Mouse (Mus musculus): ENCODE measurements around the gene Pirb. TPM values are rescaled to one million over a fixed set of nuclear protein-coding genes. Genes with fewer than 3 reads are reported as not detected.
A peak's percentile ranks its signal among the peaks of the same experiment; 100 is the strongest.

Gene Pirb
- polyA plus RNA-seq, 1 experiment: 5.4 TPM

DNA sequence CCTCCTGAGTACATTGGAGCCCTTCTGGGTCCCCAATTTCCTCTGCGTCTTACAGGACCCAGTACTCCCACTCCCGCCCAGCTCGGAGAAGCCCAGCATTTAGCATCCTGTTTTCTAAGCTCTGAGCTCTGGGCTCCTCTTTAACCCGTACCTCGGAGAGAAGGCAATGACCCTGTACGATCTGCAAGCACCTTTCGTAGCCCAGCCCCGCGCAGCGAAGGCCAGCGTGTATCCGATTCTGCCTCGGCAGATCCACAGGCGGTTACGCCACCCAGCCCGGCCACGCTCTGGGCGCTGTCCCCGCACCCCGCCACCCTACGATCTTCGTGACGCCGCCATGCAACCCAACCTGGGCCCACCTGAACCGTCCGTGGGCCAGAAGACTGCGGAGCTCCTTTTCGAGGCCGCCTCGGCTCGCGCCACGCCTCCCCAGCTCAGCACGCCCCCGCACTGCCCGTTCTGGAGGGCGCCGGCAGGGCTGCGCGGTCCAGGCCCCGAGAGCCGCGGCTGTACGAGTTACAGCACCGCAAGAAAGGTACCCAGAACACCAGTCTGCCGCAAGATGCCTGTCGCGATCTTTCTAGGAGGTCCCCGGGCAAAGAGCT is 27.7 kb downstream of the Pirb start, which contains the start of gene Tsen34:
TSS of gene Tsen34 (plus strand) at position 482 of the 605 bp plus-strand sequence.
- peak; percentile 9 for DNase-seq
- WGBS: under 1% methylated on average over 49 of the region's 49 CpGs
- Histone ChIP-seq H3K36me3 (ENCODE audit: control insufficient read depth, insufficient read depth, low read length) (no peaks in the 10 kb centered on the region), H3K4me3 (ENCODE audit: insufficient read depth, low read depth, low read length) (peak within 1 kb of the TSS; percentile 64), H3K27me3 (replicated peaks; ENCODE audit: control insufficient read depth, insufficient read depth, low read length) (no peaks in the 10 kb centered on the region), H3K27ac (ENCODE audit: insufficient read depth, low read depth, low read length) (peak within 1 kb of the TSS; percentile 92), H3K4me1 (ENCODE audit: control insufficient read depth, insufficient read depth, low read length) (no peaks in the 10 kb centered on the region; the same call in 1 of the 2 replicates)
- TF ChIP-seq CTCF (conservative IDR thresholded peaks at IDR 0.05; ENCODE audit: insufficient read depth, insufficient read length, low read depth, low read length) (no peak), POLR2A (IDR thresholded peaks at IDR 0.05; ENCODE audit: low read depth, low read length) (no peak)

DNA sequence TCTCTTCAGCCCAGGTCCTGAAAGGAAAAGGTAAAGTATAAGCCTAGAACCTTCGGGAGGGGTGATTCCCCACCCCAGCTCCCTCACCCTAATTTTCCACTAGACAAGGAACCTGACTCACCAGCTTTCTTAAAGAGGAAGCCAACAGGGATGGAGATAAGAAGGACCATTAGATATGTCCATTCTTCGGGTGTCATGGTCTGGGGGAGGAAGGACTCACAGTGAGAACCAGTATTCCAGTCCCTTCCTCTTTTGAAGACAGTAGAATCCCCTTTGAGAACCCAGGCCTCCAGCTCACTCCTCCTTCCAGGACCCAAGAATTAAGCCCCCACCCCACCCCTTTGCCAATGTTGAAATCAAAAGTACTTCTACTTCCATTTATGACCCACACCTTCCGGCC is 28.3 kb downstream of the Pirb start:
- H3K4me3 ChIP-seq (ENCODE audit: insufficient read depth, low read depth, low read length): peak overlapping the region; percentile 64
- no peaks in the 10 kb centered on the region; the same call in 1 of the 2 replicates for H3K4me1 ChIP-seq (ENCODE audit: control insufficient read depth, insufficient read depth, low read length)
- no peaks in the 10 kb centered on the region for H3K27me3 ChIP-seq (replicated peaks; ENCODE audit: control insufficient read depth, insufficient read depth, low read length)
- H3K36me3 ChIP-seq (ENCODE audit: control insufficient read depth, insufficient read depth, low read length): no peaks in the 10 kb centered on the region
- no peak for DNase-seq
- TF ChIP-seq CTCF (conservative IDR thresholded peaks at IDR 0.05; ENCODE audit: insufficient read depth, insufficient read length, low read depth, low read length) (no peak), POLR2A (IDR thresholded peaks at IDR 0.05; ENCODE audit: low read depth, low read length) (no peak)
- H3K27ac ChIP-seq (ENCODE audit: insufficient read depth, low read depth, low read length): no peak overlapping the region
- 27% methylated on average over 3 of the region's 3 CpGs for WGBS

- no peak for TF ChIP-seq CTCF (conservative IDR thresholded peaks at IDR 0.05; ENCODE audit: insufficient read depth, insufficient read length, low read depth, low read length)
- TF ChIP-seq POLR2A (IDR thresholded peaks at IDR 0.05; ENCODE audit: low read depth, low read length): no peak
- 87% methylated on average over 31 of the region's 31 CpGs for WGBS
- Histone ChIP-seq H3K4me3 (ENCODE audit: insufficient read depth, low read depth, low read length) (no peak overlapping the region), H3K36me3 (ENCODE audit: control insufficient read depth, insufficient read depth, low read length) (peaks cover 2% of the 10 kb centered on the region; the same call in 1 of the 2 replicates), H3K4me1 (ENCODE audit: control insufficient read depth, insufficient read depth, low read length) (no peaks in the 10 kb centered on the region), H3K27ac (ENCODE audit: insufficient read depth, low read depth, low read length) (no peak overlapping the region), H3K27me3 (replicated peaks; ENCODE audit: control insufficient read depth, insufficient read depth, low read length) (no peaks in the 10 kb centered on the region)
- no peak for DNase-seq
Measured at GRCm38 (mm10) chr7:3685400-3686187, 34.6 kb downstream of the Pirb start.

DNA sequence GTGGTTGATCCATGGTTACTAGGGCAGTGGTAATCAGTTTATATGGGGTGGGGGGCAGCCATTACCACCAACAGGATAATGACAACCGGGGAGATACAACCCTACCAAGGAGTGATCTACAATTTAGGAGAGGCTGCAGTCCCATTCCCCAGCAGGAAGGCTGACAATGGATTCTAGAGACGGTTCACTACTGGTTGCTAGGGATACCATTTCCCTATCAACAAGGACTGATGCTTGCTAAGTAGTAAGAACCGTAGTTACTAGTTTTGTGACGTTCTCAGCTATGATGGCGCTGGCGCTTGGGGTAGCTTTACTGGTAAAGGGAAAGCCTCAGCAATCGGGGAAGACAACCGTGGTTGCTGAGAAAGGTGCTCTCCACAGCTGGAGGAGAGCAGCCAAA is 35.5 kb downstream of the Pirb start:
- Histone ChIP-seq H3K36me3 (ENCODE audit: control insufficient read depth, insufficient read depth, low read length) (peaks cover 2% of the 10 kb centered on the region; the same call in 1 of the 2 replicates), H3K4me1 (ENCODE audit: control insufficient read depth, insufficient read depth, low read length) (no peaks in the 10 kb centered on the region), H3K4me3 (ENCODE audit: insufficient read depth, low read depth, low read length) (no peak overlapping the region), H3K27me3 (replicated peaks; ENCODE audit: control insufficient read depth, insufficient read depth, low read length) (no peaks in the 10 kb centered on the region), H3K27ac (ENCODE audit: insufficient read depth, low read depth, low read length) (no peak overlapping the region)
- DNase-seq: no peak
- 91% methylated on average over 8 of the region's 8 CpGs for WGBS
- no peak for TF ChIP-seq POLR2A (IDR thresholded peaks at IDR 0.05; ENCODE audit: low read depth, low read length)
- TF ChIP-seq CTCF (conservative IDR thresholded peaks at IDR 0.05; ENCODE audit: insufficient read depth, insufficient read length, low read depth, low read length): no peak

- no peaks in the 10 kb centered on the region for H3K27me3 ChIP-seq (replicated peaks; ENCODE audit: control insufficient read depth, insufficient read depth, low read length)
- DNase-seq: no peak
- WGBS: 88% methylated on average over 10 of the region's 10 CpGs
- no peak overlapping the region for H3K4me3 ChIP-seq (ENCODE audit: insufficient read depth, low read depth, low read length)
- peaks cover 2% of the 10 kb centered on the region; the same call in 1 of the 2 replicates for H3K36me3 ChIP-seq (ENCODE audit: control insufficient read depth, insufficient read depth, low read length)
- TF ChIP-seq CTCF (conservative IDR thresholded peaks at IDR 0.05; ENCODE audit: insufficient read depth, insufficient read length, low read depth, low read length) (no peak), POLR2A (IDR thresholded peaks at IDR 0.05; ENCODE audit: low read depth, low read length) (no peak)
- no peaks in the 10 kb centered on the region for H3K4me1 ChIP-seq (ENCODE audit: control insufficient read depth, insufficient read depth, low read length)
- H3K27ac ChIP-seq (ENCODE audit: insufficient read depth, low read depth, low read length): no peak overlapping the region
Measured at GRCm38 (mm10) chr7:3683908-3684550, 36.2 kb downstream of the Pirb start.

DNA sequence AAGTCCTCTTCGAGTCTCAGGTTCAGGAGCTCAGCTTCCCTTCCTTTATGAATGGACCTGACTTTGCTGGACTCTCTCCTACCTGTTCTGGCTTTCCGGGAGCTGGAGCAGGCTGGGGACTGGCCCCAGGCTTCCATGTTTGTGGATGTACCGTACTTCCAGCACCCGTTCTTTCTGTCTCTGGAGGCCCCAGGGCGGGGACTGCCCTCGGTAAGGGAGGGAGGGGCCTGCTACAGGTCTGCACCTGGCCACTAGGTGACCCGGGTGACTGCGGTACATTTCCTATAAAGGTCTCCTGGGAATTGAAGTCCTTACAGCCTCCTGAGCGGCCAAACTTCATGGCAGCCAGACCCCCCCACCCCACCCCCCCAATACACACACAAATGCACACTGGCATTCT is 42.8 kb downstream of the Pirb start, which contains the start of gene Tmc4:
TSS of gene Tmc4 (minus strand) at position 212 of the 400 bp plus-strand sequence.
- peak within 1 kb of the TSS; percentile 46 for H3K4me3 ChIP-seq (ENCODE audit: insufficient read depth, low read depth, low read length)

More for the DNA sequence above, 42.8 kb downstream of the Pirb start, which contains the start of gene Tmc4:
- DNase-seq: peak; percentile 69
- Histone ChIP-seq H3K27ac (ENCODE audit: insufficient read depth, low read depth, low read length) (0 out of 2 replicates have a peak within 1 kb of the TSS, but pooled peaks have one; percentile 52), H3K4me1 (ENCODE audit: control insufficient read depth, insufficient read depth, low read length) (no peaks in the 10 kb centered on the region), H3K36me3 (ENCODE audit: control insufficient read depth, insufficient read depth, low read length) (no peaks in the 10 kb centered on the region), H3K27me3 (replicated peaks; ENCODE audit: control insufficient read depth, insufficient read depth, low read length) (no peaks in the 10 kb centered on the region)
- 46% methylated on average over 9 of the region's 9 CpGs for WGBS
- TF ChIP-seq POLR2A (IDR thresholded peaks at IDR 0.05; ENCODE audit: low read depth, low read length) (no peak), CTCF (conservative IDR thresholded peaks at IDR 0.05; ENCODE audit: insufficient read depth, insufficient read length, low read depth, low read length) (no peak; the same call in 1 of the 2 replicates)

All from kidney, adult 2 months (tissue).